Mouse (Mus musculus) neutrophil, adult 5-6 weeks (primary cell): ENCODE measurements around the gene Atp11b. TPM values are rescaled to one million over a fixed set of nuclear protein-coding genes. Genes with fewer than 3 reads are reported as not detected.

Source experiments
- ATAC-seq: fragments of 151-379, 151-347 bp; 2 replicates; pipeline ENCODE4 v1.8.0; 2017; ENCODE audit warnings: mild to moderate bottlenecking, moderate TSS enrichment; ENCODE audit not compliant: insufficient number of reproducible peaks, poor library complexity, low FRiP score, severe bottlenecking; ENCODE audit errors: extremely low read depth
- total RNA-seq: library from RNA; stranded (forward); fragments of 200-1000 nt; gene quantifications from 2 replicates; pipeline ENCODE4 v1.2.3, GENCODE M21; 2017

Atp11b gene
- total RNA-seq, 1 experiment from 2014 or later = 157 TPM

DNA sequence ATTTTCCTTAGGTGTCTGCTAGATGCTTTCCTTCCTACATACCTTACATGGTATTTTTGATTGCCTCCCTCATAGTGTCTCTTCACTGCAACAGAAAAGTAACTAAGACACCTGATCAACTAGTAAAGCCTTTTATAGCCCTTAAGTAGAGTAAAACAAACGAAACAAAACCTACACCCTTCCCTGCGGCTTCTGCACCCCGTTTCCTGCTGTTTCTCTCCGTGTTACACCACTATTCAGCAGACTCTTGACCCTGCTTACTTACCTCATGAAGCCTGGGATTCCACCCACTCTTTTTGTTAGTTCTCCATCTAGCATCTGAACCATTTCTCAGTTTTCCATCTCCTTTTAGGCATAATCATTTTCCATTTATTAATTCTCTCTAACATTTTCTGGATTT is 8.8 kb downstream of the Atp11b start:
- no peak for ATAC-seq

DNA sequence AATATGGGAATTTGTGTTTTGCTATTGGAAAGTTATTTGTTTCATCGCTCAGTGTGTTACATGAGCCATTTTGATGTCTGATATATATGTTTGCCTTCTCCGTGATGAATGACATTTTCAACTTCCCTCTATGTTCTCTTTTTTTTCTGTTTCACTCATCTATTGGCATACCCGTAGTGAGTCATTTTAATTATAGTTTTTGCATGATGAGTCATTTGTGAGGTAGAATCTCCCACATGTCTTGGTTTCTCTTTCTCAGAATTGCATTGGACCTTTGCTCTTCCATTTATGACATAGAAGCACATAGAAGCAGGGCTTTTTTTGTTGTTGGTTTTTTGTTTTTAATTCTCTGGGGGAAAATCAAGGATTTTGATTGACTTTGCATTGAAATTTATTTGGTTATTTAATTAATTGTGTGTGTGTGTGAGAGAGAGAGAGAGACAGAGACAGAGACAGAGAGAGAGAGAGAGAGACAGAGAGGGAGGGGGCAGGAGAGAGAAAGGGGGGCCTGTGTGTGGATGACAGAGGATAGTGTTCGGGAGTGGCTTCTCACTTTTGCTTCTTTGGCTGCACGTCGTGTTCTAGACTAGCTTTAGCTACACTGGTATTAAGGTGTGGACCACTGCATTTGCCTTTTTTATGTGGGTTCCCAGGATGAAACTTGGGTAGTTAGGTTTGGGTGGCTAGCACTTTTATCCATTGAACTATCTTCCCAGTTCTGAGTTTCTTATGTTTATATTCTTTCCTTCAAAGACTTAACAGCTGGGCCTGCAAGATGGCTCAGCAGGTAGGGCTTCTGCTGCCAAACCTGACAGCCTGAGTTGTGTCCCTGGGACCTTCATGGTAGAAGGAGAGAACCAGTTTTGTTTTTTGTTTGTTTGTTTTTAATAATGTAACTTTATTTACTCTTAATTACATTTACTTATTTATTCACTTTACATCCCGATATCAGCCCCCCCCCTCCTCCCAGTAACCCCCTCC is 11.0 kb downstream of the Atp11b start:
- ATAC-seq = peak; percentile 48; the same call in 1 of the 2 replicates

DNA sequence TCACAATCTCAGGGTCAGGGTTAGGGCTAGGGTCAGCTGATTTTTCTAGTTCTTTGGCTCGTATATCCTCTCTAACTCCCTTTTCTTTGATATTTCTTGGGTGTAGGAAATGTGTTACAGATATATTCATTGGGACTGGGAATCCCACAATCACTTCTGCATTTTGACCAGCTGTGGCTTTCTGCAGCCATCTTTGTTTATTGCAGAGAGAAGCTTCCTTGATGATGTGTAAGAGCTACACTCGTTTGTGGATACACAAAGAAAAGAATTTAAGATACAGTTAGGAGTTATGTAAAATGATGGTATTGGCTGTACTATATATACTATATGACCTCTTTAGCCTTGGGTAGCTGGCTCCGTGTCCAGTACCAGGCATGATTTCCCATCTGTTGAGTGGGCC is 25.8 kb downstream of the Atp11b start:
- ATAC-seq = no peak

DNA sequence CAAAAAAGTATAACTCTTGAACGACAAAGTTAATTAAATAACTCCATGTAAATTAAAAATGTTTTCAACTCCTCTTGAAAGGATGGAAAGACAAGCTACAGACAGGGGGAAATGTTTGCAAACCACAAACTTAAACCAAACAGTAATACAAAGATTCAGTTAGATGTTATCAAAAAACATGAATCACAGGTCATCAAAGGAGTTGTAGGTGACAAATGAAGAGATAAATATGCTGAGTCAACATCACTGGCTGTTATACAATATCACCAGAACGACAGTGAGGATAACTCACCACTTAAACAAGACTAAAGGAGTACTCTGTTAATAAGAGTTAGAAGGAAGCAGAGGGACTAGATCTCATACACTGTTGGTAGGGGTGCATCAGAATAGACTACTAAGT is 48.1 kb downstream of the Atp11b start:
- ATAC-seq = no peak

DNA sequence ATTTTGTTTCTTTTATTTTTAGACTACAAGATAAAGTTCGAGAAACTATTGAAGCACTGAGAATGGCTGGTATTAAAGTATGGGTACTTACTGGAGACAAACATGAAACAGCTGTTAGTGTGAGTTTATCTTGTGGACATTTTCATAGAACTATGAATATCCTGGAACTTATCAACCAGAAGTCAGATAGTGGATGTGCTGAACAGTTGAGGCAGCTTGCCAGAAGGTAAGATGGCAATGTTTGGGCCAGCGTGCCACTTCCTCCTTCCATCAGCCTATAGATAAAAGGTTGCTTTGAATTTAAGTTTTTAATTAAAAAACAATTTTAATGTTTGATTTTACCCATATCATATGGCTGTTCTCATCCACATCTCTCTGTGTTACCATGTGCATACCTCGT is 66.0 kb downstream of the Atp11b start:
- ATAC-seq = no peak

DNA sequence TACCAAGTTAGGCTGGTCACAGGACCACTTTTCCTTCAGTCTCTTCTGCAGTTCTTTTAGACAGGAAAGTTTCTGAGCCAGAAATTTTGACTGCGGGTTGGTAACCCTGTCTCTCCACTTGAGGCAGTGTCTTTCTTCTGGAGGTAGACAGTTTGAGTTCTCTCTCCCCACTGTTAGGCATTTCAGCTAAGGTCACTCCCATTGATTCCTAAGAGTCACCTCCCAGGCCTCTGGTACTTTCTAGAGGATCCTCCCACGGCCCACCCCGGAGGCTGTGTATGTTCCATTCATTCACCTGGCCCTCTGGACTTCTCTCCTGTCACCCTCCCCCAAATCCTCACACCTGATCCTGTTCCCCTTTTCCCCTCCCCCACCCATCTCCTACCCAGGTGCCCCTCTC is 68.1 kb downstream of the Atp11b start:
- ATAC-seq = no peak

DNA sequence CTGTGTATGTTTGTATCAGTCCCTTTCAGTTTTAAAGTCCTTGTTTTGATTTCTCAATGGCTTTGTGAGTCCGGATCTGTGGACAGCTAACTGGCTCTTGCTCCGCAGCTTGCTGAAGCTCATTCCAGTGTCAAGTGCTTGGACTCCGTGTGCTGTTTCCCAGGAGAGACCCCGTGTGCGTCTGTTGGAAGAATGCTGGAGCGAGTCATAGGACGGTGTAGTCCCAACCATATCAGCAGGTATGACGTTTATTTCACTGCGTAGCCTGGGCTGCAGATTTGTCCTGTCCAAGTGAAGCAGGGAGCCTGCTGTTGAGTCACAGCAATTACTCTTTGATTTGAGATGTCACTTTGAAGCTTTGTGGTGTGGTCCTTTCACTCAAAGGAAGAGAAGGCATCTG is 95.4 kb downstream of the Atp11b start:
- ATAC-seq = no peak

DNA sequence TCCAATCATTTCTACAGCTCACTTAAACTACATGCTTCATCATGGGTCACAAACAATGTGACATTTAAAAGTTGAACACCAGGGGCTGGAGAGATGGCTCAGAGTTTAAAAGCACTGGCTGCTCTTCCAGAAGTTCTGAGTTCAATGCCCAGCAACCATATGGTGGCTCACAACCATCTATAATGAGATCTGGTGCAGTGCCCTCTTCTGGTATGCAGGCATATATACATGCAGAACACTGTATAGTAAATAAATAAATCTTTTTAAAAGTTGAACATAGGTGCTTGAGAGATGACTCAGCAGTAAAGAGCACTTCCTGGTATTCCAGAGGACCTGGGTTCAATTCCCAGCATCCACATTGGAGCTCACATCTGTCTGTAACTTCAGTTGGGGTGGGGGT is 129.4 kb downstream of the Atp11b start:
- no peak for ATAC-seq

DNA sequence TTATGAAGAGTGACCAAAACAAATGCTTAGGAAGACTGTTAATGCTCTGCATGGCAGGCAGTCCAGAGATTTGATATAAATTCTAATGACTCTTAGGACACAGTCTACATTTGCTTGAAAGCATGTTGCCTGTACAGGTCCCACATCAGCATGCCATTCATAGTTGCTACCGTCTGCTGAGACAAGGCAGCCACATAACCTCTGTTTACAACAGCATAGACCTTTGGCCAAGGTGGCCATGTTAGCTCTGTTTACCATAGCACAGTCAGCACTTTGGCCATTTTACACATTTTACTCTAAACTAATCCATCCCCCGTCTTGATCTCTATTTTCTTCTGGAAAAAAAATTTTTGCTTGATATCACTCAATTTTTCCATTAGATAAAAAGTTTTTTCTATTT is 135.6 kb downstream of the Atp11b start:
- ATAC-seq = no peak

DNA sequence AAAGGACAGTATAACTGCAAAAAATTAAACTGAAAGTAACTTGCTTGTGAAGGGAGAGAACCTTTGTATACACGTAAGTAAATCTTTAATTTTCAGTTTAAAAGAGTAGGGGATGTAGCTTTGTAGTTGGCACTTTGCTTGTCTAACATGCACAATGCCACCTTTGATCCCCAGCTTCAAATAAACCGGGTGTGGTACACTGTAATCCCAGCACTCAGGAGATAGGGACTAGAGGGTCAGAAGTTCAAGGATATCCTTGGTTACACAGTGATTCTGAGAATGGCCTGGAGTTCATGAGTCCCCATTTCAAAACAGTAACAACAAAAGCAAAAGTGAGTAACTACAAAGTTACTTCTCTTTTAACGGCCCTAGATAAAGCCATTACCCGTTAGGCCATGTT is 137.2 kb downstream of the Atp11b start:
- ATAC-seq = no peak

DNA sequence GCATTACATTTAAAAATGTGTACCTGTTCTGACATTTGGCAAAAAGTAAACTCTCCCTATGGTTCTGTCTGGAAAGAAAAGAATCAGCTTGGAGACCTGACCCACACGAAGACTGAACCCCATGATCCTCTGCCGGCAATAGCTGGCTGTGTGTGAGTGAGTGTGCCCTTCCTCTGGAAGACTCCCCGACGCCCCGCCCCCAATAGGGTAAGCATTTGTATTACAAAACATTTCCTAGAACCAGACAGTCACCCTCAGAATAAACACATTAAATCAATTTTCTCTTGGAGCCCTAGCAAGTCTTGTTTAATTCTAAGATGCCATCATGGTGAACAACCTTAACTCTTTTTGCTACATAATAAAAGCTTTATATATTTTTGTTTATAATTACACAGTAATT is 139.2 kb downstream of the Atp11b start:
- ATAC-seq = no peak

DNA sequence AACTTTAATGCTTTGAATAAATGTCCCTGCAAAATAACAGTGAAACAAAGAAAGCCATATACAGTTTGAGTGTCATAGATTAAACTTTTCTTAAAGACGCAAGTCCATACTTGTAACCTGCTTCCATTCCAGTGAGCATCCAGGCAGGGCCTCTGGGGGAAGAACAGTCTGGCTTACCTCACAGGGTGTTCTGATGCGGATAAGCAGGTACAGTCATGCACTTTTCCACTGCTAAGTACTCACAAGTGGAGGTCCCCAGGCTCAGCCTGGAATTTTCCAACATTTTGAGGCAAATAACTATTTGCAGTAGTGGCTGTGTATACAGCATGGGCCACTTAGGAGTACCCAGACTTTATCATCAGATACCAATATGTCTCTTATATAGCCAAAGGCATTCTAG is 144.0 kb downstream of the Atp11b start:
- no peak for ATAC-seq

DNA sequence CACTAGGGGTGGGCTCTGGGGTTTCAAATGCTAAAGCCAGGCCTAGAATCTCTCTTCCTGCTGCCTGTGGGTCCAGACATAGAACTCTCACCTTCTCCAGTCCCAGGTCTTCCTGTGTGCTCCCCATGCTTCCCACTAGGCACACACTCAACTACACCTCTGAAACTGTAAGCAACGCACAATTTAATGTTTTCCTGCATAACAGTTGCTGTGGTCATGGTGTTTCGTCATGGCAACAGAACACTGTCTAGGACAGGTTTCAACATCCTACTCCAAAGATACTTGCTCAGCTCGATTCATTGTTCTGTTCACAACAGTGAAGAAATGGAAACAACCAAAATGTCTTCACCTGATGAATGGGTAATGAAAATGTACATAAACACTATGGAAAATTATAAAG is 145.2 kb downstream of the Atp11b start:
- ATAC-seq = no peak

DNA sequence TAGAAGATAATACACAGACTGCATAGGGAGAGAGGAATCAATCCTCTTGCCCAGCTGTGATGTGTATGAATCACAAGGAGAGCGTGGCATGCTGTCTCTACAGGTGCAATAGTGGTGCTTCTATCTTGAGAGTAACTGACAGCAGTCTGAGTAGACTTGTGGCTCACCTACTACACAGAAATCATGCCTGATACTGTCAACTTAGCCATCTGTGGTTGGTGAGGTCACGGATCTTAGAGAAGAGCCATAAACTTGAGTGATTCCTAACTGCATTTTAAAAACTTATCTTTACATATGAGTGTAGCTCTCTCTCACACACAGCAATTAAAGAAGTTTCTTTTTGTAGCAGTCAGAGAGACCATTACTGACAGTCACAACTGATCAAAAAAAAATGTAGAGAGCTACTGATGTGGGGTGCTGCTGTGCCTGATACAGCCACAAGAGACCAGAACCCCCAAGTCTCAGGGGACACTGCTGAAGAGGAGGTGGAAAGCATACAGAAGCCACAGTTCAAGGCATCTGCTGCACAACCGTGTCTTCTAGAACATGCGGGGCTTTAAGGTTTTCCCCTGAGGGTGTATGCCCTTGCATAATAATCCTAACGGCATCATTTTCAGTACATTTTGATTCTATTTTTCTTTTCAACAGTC is 146.8 kb downstream of the Atp11b start:
- peak; percentile 74 for ATAC-seq

Other genes starting within 250 kb of the Atp11b start
- 137 and 142 TPM in 2 replicates for gene Dcun1d1, start 183.3 kb downstream of the Atp11b start, total RNA-seq
- 18.6 and 23.6 TPM in 2 replicates for gene Mccc1, start 246.6 kb downstream of the Atp11b start, total RNA-seq